Mouse (Mus musculus) stomach, postnatal 0 days (tissue): ENCODE results near the gene Slc25a35.

Source experiments
- CTCF ChIP-seq: IDR thresholded peaks from 2 replicates; pipeline ENCODE4 v1.5.1; 2016; ENCODE audit warnings: antibody characterized with exemption, low read depth, mild to moderate bottlenecking, moderate library complexity
- EP300 ChIP-seq: optimal IDR thresholded peaks from 2 replicates; pipeline ENCODE3; 2016; ENCODE audit warnings: antibody characterized with exemption

DNA sequence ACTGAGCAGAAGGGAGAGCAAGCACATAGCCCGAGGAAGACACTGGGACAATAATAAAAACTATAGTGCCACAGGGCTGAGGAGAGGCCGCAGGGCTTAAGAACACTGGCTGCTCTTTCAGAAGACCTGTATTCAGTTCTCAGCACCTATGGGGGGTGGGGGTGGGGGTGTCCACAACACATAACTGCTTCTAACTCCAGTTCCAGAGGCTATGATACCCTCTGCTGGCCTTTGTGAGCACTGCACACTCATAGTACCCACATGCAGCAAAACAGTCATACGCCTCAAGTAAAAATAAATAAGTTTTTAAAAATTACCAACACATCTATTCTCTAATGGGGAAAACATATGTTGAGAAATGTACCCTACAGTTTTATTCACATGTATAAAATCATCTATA, 26.4 kb downstream of the Slc25a35 start:
- peak; percentile 48 for TF ChIP-seq CTCF
- no peak for TF ChIP-seq EP300
